Mouse (Mus musculus): Measurements from ENCODE around the gene Inpp4b.

- TF ChIP-seq CTCF (IDR thresholded peaks at IDR 0.05; ENCODE audit: borderline replicate concordance, extremely low read depth, insufficient read depth, insufficient read length) = no peak
- no peak for TF ChIP-seq POLR2A (IDR thresholded peaks at IDR 0.05; ENCODE audit: borderline replicate concordance, extremely low read depth, insufficient read depth, insufficient read length, poor library complexity, severe bottlenecking)
These were observed 484.1 kb downstream of the Inpp4b start for GRCm38 (mm10) chr8:81826406-81826805.
